Mouse (Mus musculus) frontal cortex, postnatal 36 days (tissue): ENCODE results near the gene Fgd6.

Experiments
- DNase-seq, 2 experiments: peaks; one replicate each; pipeline ENCODE4 v3.0.0; 2022; ENCODE audit warnings: low spot score in 2 of 2

The Fgd6 gene

DNA sequence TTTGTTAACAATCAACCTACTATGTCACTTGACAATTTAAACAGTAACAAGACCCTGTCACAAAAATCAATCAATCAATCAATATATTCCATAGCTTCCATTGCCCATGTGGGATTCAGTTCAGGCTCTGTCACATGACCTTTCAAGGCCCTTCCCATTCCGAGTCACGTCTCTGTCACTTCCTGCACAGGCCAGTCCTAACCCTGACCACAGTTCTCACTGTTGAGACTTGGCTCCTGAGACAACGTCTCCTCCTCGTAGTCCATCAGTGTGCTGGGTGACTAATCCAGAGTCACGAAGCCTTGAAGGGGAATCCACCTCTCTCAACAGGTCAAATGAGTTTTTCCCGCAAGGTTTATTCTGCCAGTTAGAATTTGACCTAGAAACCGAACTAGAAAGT is 138.9 kb downstream of the Fgd6 start:
- DNase-seq: no peak

DNA sequence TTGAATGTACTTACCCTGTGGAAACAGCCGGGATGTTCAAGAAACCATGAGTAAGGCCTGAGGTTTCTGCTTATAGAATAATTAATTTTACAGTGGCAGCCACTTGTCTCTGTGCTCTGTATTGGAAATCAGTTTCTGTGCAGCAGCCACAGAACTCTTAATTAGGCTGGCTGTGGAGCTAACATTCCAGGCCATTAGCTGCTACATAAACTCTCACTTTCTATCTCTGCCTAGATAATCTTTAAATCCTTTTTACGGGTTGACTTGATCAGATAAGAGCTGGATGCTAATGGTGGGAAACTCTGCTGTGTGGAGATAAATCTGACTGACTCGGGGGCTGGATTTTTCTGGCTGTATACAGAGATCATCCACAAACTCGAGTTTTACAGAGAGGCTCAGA is 147.4 kb downstream of the Fgd6 start:
- DNase-seq: no peak
